Comparison of ENCODE assay signal across 29 mouse cellular contexts in the genomic region with DNA sequence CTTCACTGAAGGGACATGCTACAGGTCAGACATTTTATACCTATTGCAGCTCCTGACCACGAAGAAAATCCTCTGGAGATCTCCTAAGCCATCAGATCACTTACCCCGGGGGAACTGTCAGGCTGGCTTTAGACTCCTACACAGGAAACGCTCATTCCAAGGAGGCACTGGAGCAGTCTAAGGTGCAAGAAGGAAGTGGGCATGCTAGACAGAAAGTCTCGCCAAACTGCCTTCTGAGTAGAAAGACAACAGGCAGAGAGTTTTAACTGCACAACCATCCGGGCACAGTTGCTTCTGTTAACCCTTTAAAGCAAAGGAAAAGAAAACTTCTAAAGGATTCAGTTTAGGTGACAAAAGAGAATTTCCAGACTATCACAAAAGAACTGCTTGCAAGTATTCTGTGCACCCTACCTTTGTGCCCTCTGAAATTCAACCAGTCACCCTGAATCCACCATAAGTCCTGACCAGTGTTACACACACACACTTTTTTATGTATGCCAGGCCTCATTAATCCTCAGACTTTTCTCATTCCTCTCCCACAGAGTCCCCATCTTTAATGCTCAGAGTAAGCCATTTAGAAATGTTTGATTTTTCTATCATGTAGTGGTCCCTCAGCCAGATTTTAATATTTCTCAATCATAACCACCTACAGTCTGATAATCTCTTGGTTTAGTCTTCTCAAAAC. TPM values are rescaled to one million over a fixed set of nuclear protein-coding genes. Genes with fewer than 3 reads are reported as not detected.
DNase-seq lines count a peak whose midpoint lies in the region; ATAC-seq and TF ChIP-seq lines count a peak whose summit lies in the region.
"Had no signal": no experiment of that assay in that cellular context is flagged by ENCODE, and none has a peak within 500 bp of the region (broad histone marks: within the 10 kb centered on the region; RNA-seq: fewer than 3 reads in every experiment).

No protein-coding gene starts in this region.

- no peak overlapping the region for H3K4me3 ChIP-seq in embryonic facial prominence, embryonic 14.5 days (ENCODE audit: low read depth, low read length)
- no peak overlapping the region for H3K4me3 ChIP-seq in embryonic facial prominence, embryonic 10.5 days
- H3K4me3 ChIP-seq in kidney, embryonic 14.5 days (ENCODE audit: low read length), result no peak overlapping the region
- H3K4me3 ChIP-seq in kidney, postnatal 0 days (replicated peaks; ENCODE audit: low read depth, low read length), result no peak overlapping the region
- H3K4me3 ChIP-seq: embryonic facial prominence, embryonic 12.5 days; forebrain, embryonic 13.5 days; heart, adult 2 months; heart, embryonic 12.5 days; hindbrain, embryonic 10.5 days had no signal

- no peak overlapping the region for H3K9ac ChIP-seq in embryonic facial prominence, embryonic 14.5 days (ENCODE audit: low read depth, low read length)
- H3K9ac ChIP-seq in kidney, embryonic 14.5 days (ENCODE audit: low read depth, low read length), result no peak overlapping the region
- H3K9ac ChIP-seq in kidney, postnatal 0 days (ENCODE audit: low read depth, low read length), result no peak overlapping the region
- H3K9ac ChIP-seq: embryonic facial prominence, embryonic 12.5 days; forebrain, embryonic 13.5 days; forebrain, postnatal 0 days; heart, embryonic 12.5 days; hindbrain, embryonic 14.5 days had no signal

- DNase-seq in embryonic facial prominence, embryonic 14.5 days (ENCODE audit: low spot score), result peak; percentile 10
- DNase-seq in embryonic facial prominence, embryonic 10.5 days (ENCODE audit: low spot score), result no peak
- DNase-seq in kidney, postnatal 25 days, result no peak
- peak; percentile 71 for DNase-seq in kidney, postnatal 0 days (ENCODE audit: low spot score)
- DNase-seq in kidney, postnatal 4 days, result peak; percentile 31 to 54
- no peak for DNase-seq in left cerebral cortex, adult 18-20 months (ENCODE audit: low spot score in 2 of 2)
- DNase-seq: adrenal gland, postnatal 14 days; B cell, adult 2 months; cerebellum, adult 18-20 months; cerebellum, adult 9-11 months; cerebellum, postnatal 36 days; embryo, embryonic 11 days; forebrain, postnatal 0 days; gastrocnemius, postnatal 36 days; heart, adult 2 months had no signal

- no peaks in the 10 kb centered on the region for H3K9me3 ChIP-seq in embryonic facial prominence, embryonic 14.5 days (ENCODE audit: control insufficient read depth, low read length)
- H3K9me3 ChIP-seq in embryonic facial prominence, embryonic 10.5 days, result no peaks in the 10 kb centered on the region
- 0 out of 2 replicates have a peak, but pooled peaks cover 4% of the 10 kb centered on the region for H3K9me3 ChIP-seq in kidney, embryonic 14.5 days (ENCODE audit: control insufficient read depth, low read length)
- H3K9me3 ChIP-seq in kidney, postnatal 0 days (replicated peaks; ENCODE audit: low read length), result no peaks in the 10 kb centered on the region
- H3K9me3 ChIP-seq: embryonic facial prominence, embryonic 12.5 days; forebrain, embryonic 13.5 days; G1E; hindbrain, embryonic 10.5 days had no signal

- H3K4me2 ChIP-seq in embryonic facial prominence, embryonic 14.5 days (ENCODE audit: low read depth, low read length), result no peak overlapping the region
- H3K4me2 ChIP-seq in kidney, embryonic 14.5 days (replicated peaks; ENCODE audit: low read depth, low read length), result no peak overlapping the region
- no peak overlapping the region for H3K4me2 ChIP-seq in kidney, postnatal 0 days (ENCODE audit: low read length)
- H3K4me2 ChIP-seq: embryonic facial prominence, embryonic 12.5 days; forebrain, embryonic 13.5 days; heart, embryonic 12.5 days; hindbrain, embryonic 14.5 days had no signal

- no peak for TF ChIP-seq CTCF in kidney, postnatal 0 days (IDR thresholded peaks at IDR 0.05; ENCODE audit: low read depth)

- H3K27ac ChIP-seq in embryonic facial prominence, embryonic 14.5 days (replicated peaks; ENCODE audit: low read depth, low read length), result no peak overlapping the region
- H3K27ac ChIP-seq in embryonic facial prominence, embryonic 10.5 days (replicated peaks), result no peak overlapping the region
- H3K27ac ChIP-seq in kidney, embryonic 14.5 days (ENCODE audit: low read depth, low read length), result peak overlapping the region; percentile 25; the same call in 1 of the 2 replicates
- peak overlapping the region; percentile 65 for H3K27ac ChIP-seq in kidney, postnatal 0 days
- H3K27ac ChIP-seq: embryonic facial prominence, embryonic 12.5 days; forebrain, embryonic 13.5 days; heart, adult 2 months; hindbrain, embryonic 10.5 days; hindbrain, embryonic 14.5 days had no signal

- H3K4me1 ChIP-seq in embryonic facial prominence, embryonic 14.5 days (ENCODE audit: control insufficient read depth, insufficient read depth, low read length), result no peaks in the 10 kb centered on the region
- peaks cover 3% of the 10 kb centered on the region; the same call in 1 of the 2 replicates for H3K4me1 ChIP-seq in embryonic facial prominence, embryonic 10.5 days
- H3K4me1 ChIP-seq in kidney, embryonic 14.5 days (ENCODE audit: control insufficient read depth, insufficient read depth, low read length), result peaks cover 3% of the 10 kb centered on the region; the same call in 1 of the 2 replicates
- H3K4me1 ChIP-seq in kidney, postnatal 0 days (replicated peaks; ENCODE audit: insufficient read depth, low read length), result 0 out of 2 replicates have a peak, but pooled peaks cover 4% of the 10 kb centered on the region
- H3K4me1 ChIP-seq: forebrain, embryonic 13.5 days; heart, embryonic 12.5 days; hindbrain, embryonic 10.5 days had no signal

- ATAC-seq in embryonic facial prominence, embryonic 14.5 days (ENCODE audit: low read depth), result no peak
- ATAC-seq in kidney, embryonic 14.5 days (ENCODE audit: low FRiP score, low TSS enrichment), result peak; percentile 77; the same call in 1 of the 2 replicates
- peak; percentile 80 for ATAC-seq in kidney, postnatal 0 days (replicated peaks; ENCODE audit: low FRiP score, low read depth)
- no peak for ATAC-seq in granulocyte monocyte progenitor cell, adult 5-6 weeks (replicated peaks; ENCODE audit: poor library complexity, severe bottlenecking)
- ATAC-seq: activated CD4-positive, CD25-positive, alpha-beta regulatory T cell, adult 4 months; CD4-positive, CD25-positive, alpha-beta regulatory T cell, adult 4 months; forebrain, embryonic 13.5 days; forebrain, postnatal 0 days had no signal

- 25% methylated on average over 5 of the region's 5 CpGs for WGBS in embryonic facial prominence, embryonic 14.5 days
- WGBS in embryonic facial prominence, embryonic 10.5 days, result 37% methylated on average over 5 of the region's 5 CpGs
- 7% methylated on average over 5 of the region's 5 CpGs for WGBS in kidney, embryonic 14.5 days
- WGBS in kidney, postnatal 0 days, result 7% methylated on average over 5 of the region's 5 CpGs

- no peaks in the 10 kb centered on the region for H3K27me3 ChIP-seq in embryonic facial prominence, embryonic 14.5 days (replicated peaks; ENCODE audit: control insufficient read depth, insufficient read depth, low read length)
- H3K27me3 ChIP-seq in embryonic facial prominence, embryonic 10.5 days (replicated peaks; ENCODE audit: low read depth, poor library complexity, severe bottlenecking), result no peaks in the 10 kb centered on the region
- no peaks in the 10 kb centered on the region for H3K27me3 ChIP-seq in kidney, embryonic 14.5 days (ENCODE audit: control insufficient read depth, insufficient read depth, low read length)
- no peaks in the 10 kb centered on the region for H3K27me3 ChIP-seq in kidney, postnatal 0 days (ENCODE audit: insufficient read depth, low read length)
- H3K27me3 ChIP-seq: embryonic facial prominence, embryonic 12.5 days; forebrain, embryonic 13.5 days; heart, embryonic 12.5 days had no signal

- H3K36me3 ChIP-seq in embryonic facial prominence, embryonic 14.5 days (ENCODE audit: control insufficient read depth, insufficient read depth, low read length), result no peaks in the 10 kb centered on the region
- no peaks in the 10 kb centered on the region for H3K36me3 ChIP-seq in embryonic facial prominence, embryonic 10.5 days (replicated peaks)
- no peaks in the 10 kb centered on the region for H3K36me3 ChIP-seq in kidney, embryonic 14.5 days (ENCODE audit: control insufficient read depth, insufficient read depth, low read length)
- H3K36me3 ChIP-seq in kidney, postnatal 0 days (ENCODE audit: insufficient read depth, low read length), result no peaks in the 10 kb centered on the region
- H3K36me3 ChIP-seq: embryonic facial prominence, embryonic 12.5 days; G1E; hindbrain, embryonic 10.5 days had no signal

RNA-seq across cellular contexts. Expression of a gene that starts 7.4 kb away (rescaled TPM):
- polyA plus RNA-seq in embryonic facial prominence, embryonic 14.5 days (2014; fragmentation: Nextera tagmentation; extraction: Ambion mirVana), result 28.6 and 29.9 TPM in 2 replicates
- polyA plus RNA-seq in embryonic facial prominence, embryonic 10.5 days (2016; fragmentation: Nextera tagmentation; extraction: Ambion mirVana), result 36.5 and 37.3 TPM in 2 replicates
- polyA plus RNA-seq in kidney, embryonic 14.5 days (2014; fragmentation: Nextera tagmentation; extraction: Ambion mirVana), result 71.4 and 102 TPM in 2 replicates
- polyA plus RNA-seq in kidney, postnatal 0 days (2015; fragmentation: Nextera tagmentation; extraction: Ambion mirVana), result 173 and 176 TPM in 2 replicates
- 12.0 and 26.3 TPM in 2 replicates for total RNA-seq in granulocyte monocyte progenitor cell, adult 5-6 weeks (2014; fragmentation: Nextera tagmentation)
- 17.9 and 19.2 TPM in 2 replicates for total RNA-seq in granulocyte monocyte progenitor cell, adult 5-6 weeks (2017)
- total RNA-seq in left cerebral cortex, adult 18-20 months (2021), result 10 to 100 TPM; 43.3 to 44.8 TPM

RNA-seq across cellular contexts. Expression of a gene that starts 14.4 kb away (rescaled TPM):
- polyA plus RNA-seq in embryonic facial prominence, embryonic 14.5 days (2014; fragmentation: Nextera tagmentation; extraction: Ambion mirVana), result not detected in 2 replicates
- not detected in 2 replicates for polyA plus RNA-seq in embryonic facial prominence, embryonic 10.5 days (2016; fragmentation: Nextera tagmentation; extraction: Ambion mirVana)
- not detected in 2 replicates for polyA plus RNA-seq in kidney, embryonic 14.5 days (2014; fragmentation: Nextera tagmentation; extraction: Ambion mirVana)
- polyA plus RNA-seq in kidney, postnatal 0 days (2015; fragmentation: Nextera tagmentation; extraction: Ambion mirVana), result not detected in 2 replicates
- not detected in 2 replicates for total RNA-seq in granulocyte monocyte progenitor cell, adult 5-6 weeks (2014; fragmentation: Nextera tagmentation)
- total RNA-seq in granulocyte monocyte progenitor cell, adult 5-6 weeks (2017), result not detected in 2 replicates
- not detected for total RNA-seq in left cerebral cortex, adult 18-20 months (2021)
- total RNA-seq: adrenal gland, adult 18-20 months; adrenal gland, postnatal 14 days; forebrain, postnatal 0 days; G1E; gastrocnemius, adult 8-10 months; gastrocnemius, postnatal 36 days; heart, adult 2 months; heart, postnatal 25 days had no signal
- polyA plus RNA-seq: activated CD4-positive, CD25-positive, alpha-beta regulatory T cell, adult 4 months; CD4-positive, CD25-positive, alpha-beta regulatory T cell, adult 4 months; embryonic facial prominence, embryonic 12.5 days; forebrain, embryonic 13.5 days; forebrain, postnatal 0 days; G1E; heart, adult 2 months; heart, embryonic 12.5 days; heart, embryonic 16.5 days; hindbrain, embryonic 10.5 days; hindbrain, embryonic 14.5 days had no signal

RNA-seq across cellular contexts. Expression of a gene that starts 28.1 kb away (rescaled TPM):
- 2.3 and 4.6 TPM in 2 replicates for polyA plus RNA-seq in embryonic facial prominence, embryonic 14.5 days (2014; fragmentation: Nextera tagmentation; extraction: Ambion mirVana)
- polyA plus RNA-seq in embryonic facial prominence, embryonic 10.5 days (2016; fragmentation: Nextera tagmentation; extraction: Ambion mirVana), result 0.09 and 0.33 TPM in 2 replicates
- polyA plus RNA-seq in kidney, embryonic 14.5 days (2014; fragmentation: Nextera tagmentation; extraction: Ambion mirVana), result not detected in 2 replicates
- polyA plus RNA-seq in kidney, postnatal 0 days (2015; fragmentation: Nextera tagmentation; extraction: Ambion mirVana), result 0.11 and 0.22 TPM in 2 replicates
- not detected in 2 replicates for total RNA-seq in granulocyte monocyte progenitor cell, adult 5-6 weeks (2014; fragmentation: Nextera tagmentation)
- not detected in 2 replicates for total RNA-seq in granulocyte monocyte progenitor cell, adult 5-6 weeks (2017)
- under 1 TPM; 0.19 to 0.26 TPM for total RNA-seq in left cerebral cortex, adult 18-20 months (2021)
- total RNA-seq: forebrain, postnatal 0 days; G1E had no signal
- polyA plus RNA-seq: activated CD4-positive, CD25-positive, alpha-beta regulatory T cell, adult 4 months; CD4-positive, CD25-positive, alpha-beta regulatory T cell, adult 4 months; G1E; hindbrain, embryonic 10.5 days had no signal

Comparison
In these comparisons a context has a peak if more than half of its experiments do, and no peak if none do; other contexts are left out.
1. DNase-seq: peak in embryonic facial prominence, embryonic 14.5 days (single experiment), kidney, postnatal 0 days (single experiment) and kidney, postnatal 4 days (2 of 2); none in embryonic facial prominence, embryonic 10.5 days (single experiment), kidney, postnatal 25 days (0 of 2) and left cerebral cortex, adult 18-20 months (0 of 2).
2. ATAC-seq: peak in kidney, embryonic 14.5 days (single experiment) and kidney, postnatal 0 days (single experiment); none in embryonic facial prominence, embryonic 14.5 days (single experiment) and granulocyte monocyte progenitor cell, adult 5-6 weeks (single experiment).
3. H3K27ac ChIP-seq: peak in kidney, embryonic 14.5 days (single experiment) and kidney, postnatal 0 days (single experiment); none in embryonic facial prominence, embryonic 14.5 days (single experiment) and embryonic facial prominence, embryonic 10.5 days (single experiment).